Mouse (Mus musculus): ENCODE measurements at regions not wholly inside any gene's neighbourhood (a gene's known extent, or its start where the extent isn't known, plus 50 kb on each side); places are given as distances from the start of the nearest gene placed in this dataset.

- TF ChIP-seq CTCF (IDR thresholded peaks at IDR 0.05; ENCODE audit: low read depth, low read length) (no peak), POLR2A (IDR thresholded peaks at IDR 0.05; ENCODE audit: extremely low read depth, insufficient read depth, low read length) (no peak)
Observed at GRCm38 (mm10) chr13:70380772-70381171, 256.7 kb downstream of the Ice1 start.

All from liver, adult 2 months (tissue).